Mouse (Mus musculus) bone marrow macrophage, adult 2 months (primary cell): ENCODE data around the gene Togaram2.

Source experiments
- CTCF ChIP-seq: IDR thresholded peaks from 2 replicates; pipeline ENCODE4 v1.5.1; 2012; ENCODE audit warnings: low read depth, mild to moderate bottlenecking, low read length, moderate library complexity
- POLR2A ChIP-seq: IDR thresholded peaks from 2 replicates; pipeline ENCODE4 v1.6.1; 2012; ENCODE audit warnings: mild to moderate bottlenecking, low read depth, low read length, borderline replicate concordance

GRCm38 (mm10) chr17:71683281-71683680 is 10.2 kb downstream of the Togaram2 start:
- TF ChIP-seq POLR2A (no peak), CTCF (no peak)
